Mouse (Mus musculus) megakaryocyte, embryonic 14.5 days (primary cell): Measurements from ENCODE around the gene Jsrp1. TPM values are rescaled to one million over a fixed set of nuclear protein-coding genes. Genes with fewer than 3 reads are reported as not detected.

Experiments
- H3K27me3 ChIP-seq: replicated peaks from 2 replicates; pipeline ENCODE3; 2012; ENCODE audit warnings: inconsistent platforms
- H3K36me3 ChIP-seq: replicated peaks from 2 replicates; pipeline ENCODE3; 2012; ENCODE audit warnings: low read length, inconsistent platforms, mixed read lengths
- H3K4me1 ChIP-seq: 2 replicates; pipeline ENCODE4 v1.6.1; 2012; ENCODE audit warnings: inconsistent platforms
- H3K4me3 ChIP-seq: replicated peaks from 2 replicates; pipeline ENCODE3; 2012; ENCODE audit warnings: moderate library complexity, mild to moderate bottlenecking, inconsistent platforms
- H3K9me3 ChIP-seq: 2 replicates; pipeline ENCODE4 v1.6.1; 2012; ENCODE audit warnings: inconsistent platforms
- FLI1 ChIP-seq: IDR thresholded peaks from 2 replicates; pipeline ENCODE4 v1.6.1; 2012; ENCODE audit warnings: low read length, inconsistent platforms, mixed read lengths
- GATA1 ChIP-seq: IDR thresholded peaks from 3 replicates; pipeline ENCODE4 v1.6.1; 2012; ENCODE audit warnings: mixed read lengths, low read length, inconsistent platforms, borderline replicate concordance
- polyA plus RNA-seq: library from polyadenylated mRNA; stranded (reverse); fragments of >175 nt; gene quantifications from 2 replicates; pipeline ENCODE4 v1.2.3, GENCODE M21; 2012; ENCODE audit warnings: low replicate concordance; ENCODE audit not compliant: insufficient read depth

The Jsrp1 gene
- polyA plus RNA-seq, 1 experiment = not detected

DNA sequence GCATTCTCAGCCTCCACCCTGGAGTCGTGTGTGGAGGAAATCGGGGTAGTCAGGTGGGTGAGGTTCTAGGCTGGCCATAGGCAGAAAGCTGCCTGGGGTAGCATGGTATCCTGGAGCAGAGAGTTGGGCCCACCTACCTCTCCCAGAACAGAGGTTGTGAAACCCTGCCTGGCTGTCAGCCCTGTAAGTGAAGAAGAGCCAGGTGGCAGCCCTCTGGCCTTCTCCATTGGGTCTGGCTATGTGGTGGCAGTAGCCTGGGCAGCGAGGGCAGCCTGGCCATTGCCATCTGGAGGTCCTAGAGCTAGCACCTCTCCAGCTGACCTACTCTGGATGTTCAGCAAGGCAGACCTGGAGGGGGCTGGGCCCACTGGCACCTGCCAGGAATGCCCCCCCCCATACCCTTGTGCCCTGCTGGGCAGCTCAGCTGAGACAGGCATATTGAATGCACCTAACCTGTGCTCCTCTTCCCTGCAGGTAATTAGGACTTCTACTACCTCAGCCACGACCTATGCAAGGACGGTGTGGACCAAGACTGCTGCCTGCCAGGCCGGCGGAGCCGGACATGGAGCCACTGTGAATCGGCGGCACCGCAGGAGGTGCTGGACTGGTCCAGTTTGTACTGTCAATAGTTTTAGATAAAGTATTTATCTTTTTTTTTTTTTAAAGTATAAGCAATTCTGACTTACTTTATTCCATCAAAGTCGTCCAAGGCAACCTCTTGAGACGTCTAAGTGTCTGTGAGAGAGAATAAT lies 20.1 kb downstream of the Jsrp1 start:
- no peak overlapping the region for H3K4me3 ChIP-seq
- H3K27me3 ChIP-seq = no peaks in the 10 kb centered on the region
- H3K9me3 ChIP-seq = no peaks in the 10 kb centered on the region
- TF ChIP-seq FLI1 (no peak), GATA1 (no peak)
- peaks cover 86% of the 10 kb centered on the region for H3K36me3 ChIP-seq
- H3K4me1 ChIP-seq = peaks cover 62% of the 10 kb centered on the region

DNA sequence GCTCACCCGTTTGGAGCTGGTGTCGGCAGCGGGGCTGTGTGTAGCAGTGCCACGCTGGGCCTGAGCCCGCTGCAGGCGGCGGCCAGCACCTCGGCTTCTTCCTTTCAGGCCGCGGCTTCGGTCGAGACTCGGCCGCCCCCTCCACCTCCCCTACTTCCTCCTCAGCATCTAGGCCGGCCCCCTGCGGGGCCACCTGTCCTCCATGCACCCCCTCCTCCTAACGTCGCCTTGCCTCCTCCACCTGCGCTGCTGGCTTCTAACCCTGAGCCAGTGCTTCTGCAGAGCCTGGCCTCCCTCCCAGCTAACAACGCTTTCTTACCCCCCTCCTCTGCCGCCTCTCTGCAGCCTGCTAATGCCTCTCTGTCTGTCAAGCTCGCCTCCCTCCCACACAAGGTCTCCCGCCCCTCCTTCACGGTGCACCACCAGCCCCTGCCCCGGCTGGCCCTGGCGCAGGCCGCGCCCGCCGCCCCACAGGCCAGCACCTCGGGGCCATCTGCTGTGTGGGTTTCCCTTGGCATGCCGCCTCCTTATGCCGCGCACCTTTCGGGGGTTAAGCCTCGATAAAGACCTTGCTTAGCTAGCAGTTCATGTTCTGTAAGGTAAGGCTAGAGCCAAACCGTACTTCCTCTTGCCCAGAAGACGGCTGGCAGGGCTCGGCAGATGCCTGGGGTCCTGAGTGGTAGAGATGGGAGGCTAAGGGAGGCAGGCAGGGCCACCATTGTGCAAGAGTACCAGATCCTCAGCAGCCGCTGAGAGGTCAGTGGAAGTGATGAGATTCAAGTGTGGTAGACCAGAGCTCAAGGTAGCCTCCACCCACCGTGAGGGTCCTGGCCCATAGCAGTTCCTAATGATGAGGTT lies 20.9 kb downstream of the Jsrp1 start:
- no peaks in the 10 kb centered on the region for H3K27me3 ChIP-seq
- peaks cover 94% of the 10 kb centered on the region for H3K36me3 ChIP-seq
- no peaks in the 10 kb centered on the region for H3K9me3 ChIP-seq
- no peak overlapping the region for H3K4me3 ChIP-seq
- TF ChIP-seq FLI1 (no peak), GATA1 (no peak)
- peaks cover 61% of the 10 kb centered on the region for H3K4me1 ChIP-seq

- Histone ChIP-seq H3K4me3 (no peak overlapping the region), H3K27me3 (no peaks in the 10 kb centered on the region), H3K4me1 (peaks cover 53% of the 10 kb centered on the region), H3K36me3 (peaks cover 99% of the 10 kb centered on the region), H3K9me3 (no peaks in the 10 kb centered on the region)
- no peak for TF ChIP-seq FLI1
Observed at GRCm38 (mm10) chr10:80791476-80792174, 21.7 kb downstream of the Jsrp1 start.

DNA sequence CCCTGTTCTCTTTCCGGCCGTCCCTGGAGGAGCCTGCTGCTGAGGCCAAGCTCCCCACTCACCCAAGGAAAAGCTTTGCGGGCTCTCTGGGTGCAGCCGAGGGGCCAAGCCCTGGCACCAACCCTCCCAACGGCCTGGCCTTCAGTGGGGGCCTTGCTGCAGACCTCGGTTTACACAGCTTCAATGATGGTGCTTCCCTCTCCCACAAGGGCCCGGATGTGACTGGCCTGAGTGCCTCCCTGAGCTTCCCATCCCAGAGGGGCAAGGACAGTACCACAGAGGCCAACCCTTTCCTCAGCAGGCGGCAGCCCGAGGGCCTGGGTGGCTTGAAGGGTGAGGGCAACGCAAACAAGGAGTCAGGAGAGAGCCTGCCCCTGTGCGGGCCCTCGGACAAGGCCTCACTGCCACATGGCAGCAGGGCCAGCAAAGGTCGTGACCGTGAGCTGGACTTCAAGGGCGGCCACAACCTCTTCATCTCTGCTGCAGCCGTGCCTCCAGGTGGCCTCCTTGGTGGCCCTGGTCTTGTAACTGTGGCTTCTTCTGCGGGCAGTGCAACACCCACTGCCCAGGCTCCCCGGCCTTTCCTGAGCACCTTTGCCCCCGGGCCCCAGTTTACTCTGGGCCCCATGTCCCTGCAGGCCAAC lies 22.4 kb downstream of the Jsrp1 start:
- Histone ChIP-seq H3K36me3 (peaks cover 99% of the 10 kb centered on the region), H3K4me3 (no peak overlapping the region), H3K4me1 (peaks cover 46% of the 10 kb centered on the region)

DNA sequence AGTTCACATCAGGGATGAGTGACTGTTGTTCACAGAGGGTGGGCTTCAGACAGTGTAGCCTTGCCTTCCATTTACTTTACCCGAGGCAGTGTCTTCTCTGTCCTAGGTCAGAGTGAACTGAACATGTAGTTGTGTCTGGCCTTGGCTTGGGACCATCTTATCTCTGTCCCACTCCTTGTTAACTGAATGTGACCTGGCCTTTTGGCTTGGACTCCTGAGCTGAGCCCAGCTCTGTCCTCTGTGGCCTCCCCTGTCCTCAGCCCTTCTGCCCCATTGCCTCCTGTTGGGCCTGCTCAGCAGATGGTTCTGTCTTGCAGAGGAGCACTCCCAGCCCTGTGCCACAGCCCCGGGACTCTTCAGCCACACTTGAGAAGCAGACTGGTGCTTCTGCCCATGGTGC lies 25.8 kb downstream of the Jsrp1 start:
- TF ChIP-seq FLI1 (no peak), GATA1 (no peak)
- H3K9me3 ChIP-seq = no peaks in the 10 kb centered on the region
- peaks cover 21% of the 10 kb centered on the region; the same call in 1 of the 2 replicates for H3K4me1 ChIP-seq
- H3K27me3 ChIP-seq = no peaks in the 10 kb centered on the region
- H3K4me3 ChIP-seq = no peak overlapping the region
- H3K36me3 ChIP-seq = peaks cover 99% of the 10 kb centered on the region

More for the DNA sequence above, 22.4 kb downstream of the Jsrp1 start:
- Histone ChIP-seq H3K27me3 (no peaks in the 10 kb centered on the region), H3K9me3 (no peaks in the 10 kb centered on the region)
- no peak for TF ChIP-seq GATA1
- TF ChIP-seq FLI1 = no peak

DNA sequence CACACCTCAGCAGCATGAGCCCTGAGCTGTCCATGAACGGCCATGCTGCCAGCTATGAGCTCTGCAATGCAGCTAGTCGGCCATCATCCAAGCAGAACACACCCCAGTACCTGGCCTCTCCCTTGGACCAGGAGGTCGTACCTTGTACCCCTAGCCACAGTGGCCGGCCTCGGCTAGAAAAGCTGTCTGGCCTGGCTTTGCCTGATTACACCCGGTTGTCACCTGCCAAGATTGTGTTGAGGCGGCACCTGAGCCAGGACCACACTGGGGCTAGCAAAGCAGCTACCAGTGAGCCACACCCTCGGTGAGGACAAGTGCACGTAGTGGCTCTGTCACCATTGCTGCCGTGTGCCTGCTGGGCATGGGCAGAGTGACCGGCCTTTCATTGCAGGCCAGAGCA lies 27.3 kb downstream of the Jsrp1 start:
- H3K9me3 ChIP-seq = no peaks in the 10 kb centered on the region
- H3K4me1 ChIP-seq = peaks cover 5% of the 10 kb centered on the region; the same call in 1 of the 2 replicates
- TF ChIP-seq FLI1 (no peak), GATA1 (no peak)
- H3K27me3 ChIP-seq = no peaks in the 10 kb centered on the region
- H3K4me3 ChIP-seq = no peak overlapping the region
- H3K36me3 ChIP-seq = peaks cover 99% of the 10 kb centered on the region

- no peak overlapping the region for H3K4me3 ChIP-seq
- peaks cover 99% of the 10 kb centered on the region for H3K36me3 ChIP-seq
- no peaks in the 10 kb centered on the region for H3K9me3 ChIP-seq
- no peaks in the 10 kb centered on the region for H3K27me3 ChIP-seq
- TF ChIP-seq GATA1 (no peak), FLI1 (no peak)
- H3K4me1 ChIP-seq = peaks cover 7% of the 10 kb centered on the region
Observed at GRCm38 (mm10) chr10:80784871-80785270, 28.4 kb downstream of the Jsrp1 start.

DNA sequence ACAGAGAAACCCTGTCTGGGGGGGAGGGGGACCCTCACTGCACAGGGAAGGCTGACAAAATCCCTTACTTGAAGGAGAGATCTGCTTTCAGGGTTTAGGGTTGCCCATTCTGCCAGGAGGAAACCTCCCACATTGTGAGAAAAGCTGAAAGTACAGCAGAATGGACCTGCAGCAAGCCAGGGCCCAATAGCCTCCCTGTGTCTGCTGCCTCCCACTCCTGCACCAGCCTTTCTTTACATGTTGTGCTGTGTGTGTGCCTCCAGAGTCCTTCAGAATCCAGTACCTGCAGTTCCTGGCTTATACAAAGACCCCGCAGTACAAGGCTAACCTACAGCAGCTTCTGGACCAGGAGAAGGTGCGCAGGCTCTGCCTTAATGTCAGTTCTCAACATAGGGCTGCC lies 29.0 kb downstream of the Jsrp1 start:
- TF ChIP-seq FLI1 = no peak
- TF ChIP-seq GATA1 = no peak
- peaks cover 13% of the 10 kb centered on the region for H3K4me1 ChIP-seq
- peaks cover 100% of the 10 kb centered on the region for H3K36me3 ChIP-seq
- no peaks in the 10 kb centered on the region for H3K27me3 ChIP-seq
- no peak overlapping the region for H3K4me3 ChIP-seq
- H3K9me3 ChIP-seq = no peaks in the 10 kb centered on the region

- Histone ChIP-seq H3K27me3 (no peaks in the 10 kb centered on the region), H3K4me1 (peaks cover 58% of the 10 kb centered on the region), H3K36me3 (peaks cover 100% of the 10 kb centered on the region), H3K4me3 (no peak overlapping the region), H3K9me3 (no peaks in the 10 kb centered on the region)
- no peak for TF ChIP-seq GATA1
- no peak for TF ChIP-seq FLI1
Observed at GRCm38 (mm10) chr10:80779565-80779964, 33.7 kb downstream of the Jsrp1 start.
